10 mouse cellular contexts compared by ENCODE assay signal in the genomic region with DNA sequence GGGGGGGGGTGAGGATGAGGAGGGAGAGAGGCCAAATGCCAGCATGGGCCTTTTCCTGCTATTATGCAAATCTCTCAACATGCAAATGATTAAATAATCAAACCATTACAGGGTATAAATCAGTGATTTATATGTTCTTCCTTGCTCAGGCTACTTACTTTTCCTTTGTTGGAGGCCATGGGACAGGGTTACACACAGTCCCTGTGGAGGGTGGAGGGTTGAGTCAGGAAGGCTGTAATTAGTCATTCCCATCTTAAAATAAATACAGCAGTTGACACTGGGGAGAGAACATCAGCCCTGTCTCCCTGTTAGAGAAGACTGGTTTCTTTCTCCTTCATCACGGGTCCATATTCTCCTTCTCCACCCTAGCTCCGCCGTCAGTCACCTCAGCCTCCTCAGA.
DNase-seq lines count a peak whose midpoint lies in the region; ATAC-seq lines count a peak whose summit lies in the region.
"Had no signal": no experiment of that assay in that cellular context is flagged by ENCODE, and none has a peak within 500 bp of the region (broad histone marks: within the 10 kb centered on the region; RNA-seq: fewer than 3 reads in every experiment).

No protein-coding gene starts in this region.

- no peak overlapping the region for H3K27ac ChIP-seq in lung, embryonic 15.5 days
- peak overlapping the region; percentile 72 for H3K27ac ChIP-seq in forebrain, embryonic 13.5 days
- no peak overlapping the region for H3K27ac ChIP-seq in intestine, embryonic 14.5 days (ENCODE audit: low read depth)
- 0 out of 2 replicates have a peak overlapping the region, but pooled peaks have one; percentile 18 for H3K27ac ChIP-seq in midbrain, embryonic 16.5 days (ENCODE audit: low read length)
- H3K27ac ChIP-seq in heart, embryonic 12.5 days (ENCODE audit: poor library complexity, severe bottlenecking), result no peak overlapping the region

- H3K9ac ChIP-seq in lung, embryonic 15.5 days, result no peak overlapping the region
- H3K9ac ChIP-seq in forebrain, embryonic 13.5 days, result no peak overlapping the region
- H3K9ac ChIP-seq in intestine, embryonic 14.5 days (ENCODE audit: low read length), result no peak overlapping the region
- H3K9ac ChIP-seq in midbrain, embryonic 16.5 days (ENCODE audit: low read depth, low read length), result no peak overlapping the region
- no peak overlapping the region for H3K9ac ChIP-seq in heart, embryonic 12.5 days

- no peak for ATAC-seq in lung, embryonic 15.5 days (ENCODE audit: borderline replicate concordance, extremely low read depth, low FRiP score, low TSS enrichment)
- no peak; the same call in 1 of the 2 replicates for ATAC-seq in forebrain, embryonic 13.5 days
- no peak for ATAC-seq in intestine, embryonic 14.5 days (replicated peaks; ENCODE audit: low FRiP score, low TSS enrichment, low read depth)
- ATAC-seq in midbrain, embryonic 16.5 days, result 0 out of 2 replicates have a peak, but pooled peaks have one; percentile 25
- ATAC-seq in heart, embryonic 12.5 days (ENCODE audit: insufficient number of reproducible peaks, low FRiP score), result no peak

- H3K4me2 ChIP-seq in lung, embryonic 15.5 days, result peak overlapping the region; percentile 30; the same call in 1 of the 2 replicates
- peak overlapping the region; percentile 25; the same call in 1 of the 2 replicates for H3K4me2 ChIP-seq in forebrain, embryonic 13.5 days
- no peak overlapping the region for H3K4me2 ChIP-seq in intestine, embryonic 14.5 days (ENCODE audit: low read length)
- no peak overlapping the region for H3K4me2 ChIP-seq in midbrain, embryonic 16.5 days (ENCODE audit: low read length)
- H3K4me2 ChIP-seq in heart, embryonic 12.5 days, result no peak overlapping the region

- DNase-seq in lung, postnatal 4 days, result no peak
- peak; percentile 43 for DNase-seq in intestine, embryonic 14.5 days (ENCODE audit: low spot score)
- no peak for DNase-seq in layer of hippocampus, adult 9-10 months (ENCODE audit: low spot score)
- no peak for DNase-seq in cerebellum, postnatal 4 days (ENCODE audit: low spot score in 2 of 2)
- DNase-seq: left cerebral cortex, postnatal 4 days; lung, postnatal 10 days had no signal

- WGBS in lung, embryonic 15.5 days, result 62% methylated on average over 3 of the region's 3 CpGs
- WGBS in forebrain, embryonic 13.5 days, result 15% methylated on average over 3 of the region's 3 CpGs
- WGBS in intestine, embryonic 14.5 days, result 65% methylated on average over 3 of the region's 3 CpGs
- WGBS in midbrain, embryonic 16.5 days, result 16% methylated on average over 3 of the region's 3 CpGs
- 81% methylated on average over 3 of the region's 3 CpGs for WGBS in heart, embryonic 12.5 days

- no peaks in the 10 kb centered on the region for H3K9me3 ChIP-seq in lung, embryonic 15.5 days
- H3K9me3 ChIP-seq in forebrain, embryonic 13.5 days (replicated peaks), result no peaks in the 10 kb centered on the region
- no peaks in the 10 kb centered on the region for H3K9me3 ChIP-seq in intestine, embryonic 14.5 days (ENCODE audit: control insufficient read depth, low read length)
- no peaks in the 10 kb centered on the region for H3K9me3 ChIP-seq in midbrain, embryonic 16.5 days (replicated peaks; ENCODE audit: control insufficient read depth, low read length, poor library complexity, severe bottlenecking)
- H3K9me3 ChIP-seq in heart, embryonic 12.5 days (replicated peaks), result no peaks in the 10 kb centered on the region

- H3K27me3 ChIP-seq in lung, embryonic 15.5 days, result peaks cover 13% of the 10 kb centered on the region; the same call in 1 of the 2 replicates
- H3K27me3 ChIP-seq in forebrain, embryonic 13.5 days, result no peaks in the 10 kb centered on the region
- H3K27me3 ChIP-seq in intestine, embryonic 14.5 days (replicated peaks; ENCODE audit: control insufficient read depth, insufficient read depth, low read length), result no peaks in the 10 kb centered on the region
- no peaks in the 10 kb centered on the region for H3K27me3 ChIP-seq in midbrain, embryonic 16.5 days (ENCODE audit: control insufficient read depth, insufficient read depth, low read depth, low read length)
- H3K27me3 ChIP-seq in heart, embryonic 12.5 days (replicated peaks), result no peaks in the 10 kb centered on the region

- peaks cover 25% of the 10 kb centered on the region for H3K4me1 ChIP-seq in lung, embryonic 15.5 days
- peaks cover 42% of the 10 kb centered on the region for H3K4me1 ChIP-seq in forebrain, embryonic 13.5 days
- peaks cover 21% of the 10 kb centered on the region for H3K4me1 ChIP-seq in intestine, embryonic 14.5 days (replicated peaks; ENCODE audit: control insufficient read depth, insufficient read depth, low read length)
- H3K4me1 ChIP-seq in midbrain, embryonic 16.5 days (ENCODE audit: control insufficient read depth, insufficient read depth, low read length), result peaks cover 23% of the 10 kb centered on the region
- peaks cover 6% of the 10 kb centered on the region for H3K4me1 ChIP-seq in heart, embryonic 12.5 days (replicated peaks)

- H3K36me3 ChIP-seq in lung, embryonic 15.5 days, result no peaks in the 10 kb centered on the region
- no peaks in the 10 kb centered on the region for H3K36me3 ChIP-seq in forebrain, embryonic 13.5 days (ENCODE audit: poor library complexity, severe bottlenecking)
- H3K36me3 ChIP-seq in intestine, embryonic 14.5 days (ENCODE audit: control insufficient read depth, insufficient read depth, low read length), result no peaks in the 10 kb centered on the region
- no peaks in the 10 kb centered on the region for H3K36me3 ChIP-seq in midbrain, embryonic 16.5 days (ENCODE audit: control insufficient read depth, insufficient read depth, low read length)
- no peaks in the 10 kb centered on the region for H3K36me3 ChIP-seq in heart, embryonic 12.5 days

- H3K4me3 ChIP-seq in lung, embryonic 15.5 days, result no peak overlapping the region
- no peak overlapping the region for H3K4me3 ChIP-seq in forebrain, embryonic 13.5 days
- H3K4me3 ChIP-seq in intestine, embryonic 14.5 days (ENCODE audit: low read depth, low read length), result no peak overlapping the region
- H3K4me3 ChIP-seq in midbrain, embryonic 16.5 days (ENCODE audit: low read depth, low read length), result no peak overlapping the region
- no peak overlapping the region for H3K4me3 ChIP-seq in heart, embryonic 12.5 days

Comparison
In these comparisons a context has a peak if more than half of its experiments do, and no peak if none do; other contexts are left out.
1. H3K27ac ChIP-seq: peak in forebrain, embryonic 13.5 days (single experiment) and midbrain, embryonic 16.5 days (single experiment); none in lung, embryonic 15.5 days (single experiment), intestine, embryonic 14.5 days (single experiment) and heart, embryonic 12.5 days (single experiment).
2. H3K4me2 ChIP-seq: peak in lung, embryonic 15.5 days (single experiment) and forebrain, embryonic 13.5 days (single experiment); none in intestine, embryonic 14.5 days (single experiment), midbrain, embryonic 16.5 days (single experiment) and heart, embryonic 12.5 days (single experiment).